Mouse (Mus musculus) CH12.LX (cell line): ENCODE results near the gene Cpsf6. TPM values are rescaled to one million over a fixed set of nuclear protein-coding genes. Genes with fewer than 3 reads are reported as not detected.

Experiments used
- DNase-seq: peaks from one replicate; pipeline ENCODE4 v3.0.0-alpha.2; 2013; ENCODE audit errors: extremely low read depth
- H3K27ac ChIP-seq: 2 replicates; pipeline ENCODE4 v1.5.1; 2012; ENCODE audit warnings: low read depth, mild to moderate bottlenecking, control low read depth, moderate library complexity; ENCODE audit not compliant: insufficient read depth
- H3K27me3 ChIP-seq: replicated peaks from 2 replicates; pipeline ENCODE3; 2012; ENCODE audit warnings: inconsistent platforms
- H3K36me3 ChIP-seq, 2 experiments: replicated peaks in 1 of 2; 2 replicates each; pipeline versions ENCODE3 to v1.6.1; 2012; ENCODE audit warnings: inconsistent platforms in 1 of 2, low read length in 1 of 2, mild to moderate bottlenecking in 1 of 2, mixed read lengths in 1 of 2, moderate library complexity in 1 of 2; ENCODE audit not compliant: control insufficient read depth in 1 of 2, insufficient read depth in 1 of 2
- H3K4me1 ChIP-seq, 2 experiments: 2 replicates each; pipeline ENCODE4 v1.6.1; 2012; ENCODE audit warnings: inconsistent platforms in 1 of 2, moderate library complexity in 1 of 2; ENCODE audit not compliant: insufficient read depth in 2 of 2, control insufficient read depth in 1 of 2
- H3K4me2 ChIP-seq: 2 replicates; pipeline ENCODE4 v1.6.1; 2012; ENCODE audit warnings: low read depth, mild to moderate bottlenecking, control low read depth; ENCODE audit not compliant: poor library complexity, insufficient read depth, severe bottlenecking
- H3K4me3 ChIP-seq, 3 experiments: fragments of 150-350 bp in 1 of 3; sonication (generic) in 1 of 3; replicated peaks in 1 of 3; 2 replicates each; pipeline versions ENCODE3 to v1.5.1; 2011 to 2012; ENCODE audit warnings: low read depth in 2 of 3, low read length in 2 of 3, mild to moderate bottlenecking in 2 of 3, moderate library complexity in 2 of 3, control low read depth in 1 of 3, improper control_type of control experiment in 1 of 3, inconsistent platforms in 1 of 3, mixed read lengths in 1 of 3; ENCODE audit not compliant: poor library complexity in 1 of 3
- H3K79me2 ChIP-seq: replicated peaks from 2 replicates; pipeline ENCODE4 v1.6.1; 2012; ENCODE audit warnings: mild to moderate bottlenecking, moderate library complexity; ENCODE audit not compliant: control insufficient read depth, poor library complexity, insufficient read depth, severe bottlenecking; ENCODE audit errors: extremely low read depth
- H3K9ac ChIP-seq: 2 replicates; pipeline ENCODE4 v1.6.1; 2012; ENCODE audit warnings: low read depth, mild to moderate bottlenecking, control low read depth, moderate library complexity; ENCODE audit not compliant: insufficient read depth
- H3K9me3 ChIP-seq: replicated peaks from 2 replicates; pipeline ENCODE3; 2012; ENCODE audit warnings: low read length, inconsistent platforms, mixed read lengths
- BHLHE40 ChIP-seq: IDR thresholded peaks from 2 replicates; pipeline ENCODE4 v1.6.1; 2011; ENCODE audit warnings: mild to moderate bottlenecking, low read depth, low read length, improper control_type of control experiment
- CTCF ChIP-seq, 2 experiments: IDR thresholded peaks in 1 of 2; conservative IDR thresholded peaks in 1 of 2; 2 replicates each; pipeline ENCODE4 v1.5.1; 2011 to 2012; ENCODE audit warnings: low read depth in 2 of 2, low read length in 2 of 2, improper control_type of control experiment in 1 of 2, inconsistent platforms in 1 of 2, mild to moderate bottlenecking in 1 of 2, moderate library complexity in 1 of 2
- ETS1 ChIP-seq: conservative IDR thresholded peaks from 2 replicates; pipeline ENCODE4 v1.6.1; 2012; ENCODE audit warnings: low read depth, mild to moderate bottlenecking, inconsistent platforms, low read length, improper control_type of control experiment, moderate library complexity
- JUND ChIP-seq: conservative IDR thresholded peaks from 2 replicates; pipeline ENCODE4 v1.6.1; 2011; ENCODE audit warnings: low read depth, low read length, improper control_type of control experiment
- KAT2A ChIP-seq: IDR thresholded peaks from 2 replicates; pipeline ENCODE4 v1.6.1; 2012; ENCODE audit warnings: low read length, improper control_type of control experiment, inconsistent platforms; ENCODE audit not compliant: insufficient replicate concordance
- MAFK ChIP-seq: IDR thresholded peaks from 2 replicates; pipeline ENCODE4 v1.6.1; 2011; ENCODE audit warnings: low read length, improper control_type of control experiment; ENCODE audit not compliant: insufficient replicate concordance
- MAZ ChIP-seq: IDR thresholded peaks from 2 replicates; pipeline ENCODE4 v1.6.1; 2012; ENCODE audit warnings: low read depth, mild to moderate bottlenecking, inconsistent platforms, low read length, improper control_type of control experiment, moderate library complexity
- MEF2A ChIP-seq: IDR thresholded peaks from 2 replicates; pipeline ENCODE4 v1.6.1; 2014; ENCODE audit warnings: low read depth, mild to moderate bottlenecking, inconsistent platforms, low read length, improper control_type of control experiment, borderline replicate concordance
- NRF1 ChIP-seq: IDR thresholded peaks from 2 replicates; pipeline ENCODE4 v1.6.1; 2014; ENCODE audit warnings: low read depth, mild to moderate bottlenecking, inconsistent platforms, low read length, improper control_type of control experiment, moderate library complexity
- RAD21 ChIP-seq: IDR thresholded peaks from 2 replicates; pipeline ENCODE4 v1.6.1; 2011; ENCODE audit warnings: low read depth, mild to moderate bottlenecking, low read length, improper control_type of control experiment, moderate library complexity
- TBP ChIP-seq: conservative IDR thresholded peaks from 2 replicates; pipeline ENCODE4 v1.6.1; 2011; ENCODE audit warnings: low read depth, low read length, improper control_type of control experiment
- TCF12 ChIP-seq: IDR thresholded peaks from 2 replicates; pipeline ENCODE4 v1.6.1; 2014; ENCODE audit warnings: low read depth, mild to moderate bottlenecking, inconsistent platforms, low read length, improper control_type of control experiment
- USF2 ChIP-seq: conservative IDR thresholded peaks from 2 replicates; pipeline ENCODE4 v1.6.1; 2011; ENCODE audit warnings: low read depth, low read length, improper control_type of control experiment
- dilution Hi-C: fragments of 300-500 bp; cut with MboI; formaldehyde crosslinking; loops from 2 replicates; pipeline ENCODE4 v1.14.3; 2020; ENCODE audit warnings: low sequenced_read_pairs; ENCODE audit not compliant: extremely low pct_unique_long_range_greater_than_20kb, extremely low pct_ligation_motif_present
- in situ Hi-C: fragments of 300-500 bp; cut with MboI; formaldehyde crosslinking; loops from 3 replicates; pipeline ENCODE4 v1.14.3; 2019; ENCODE audit warnings: low sequenced_read_pairs, low pct_ligation_motif_present, low pct_unique_long_range_greater_than_20kb, mixed read lengths
- polyA plus RNA-seq: library from polyadenylated mRNA; unstranded; fragments of >175 nt; gene quantifications from 2 replicates; pipeline ENCODE4 v1.2.1, GENCODE M21; 2012; ENCODE audit warnings: low read depth; ENCODE audit not compliant: insufficient read length
- total RNA-seq, 2 experiments: library from RNA; depleted of rRNA; stranded (reverse); fragments of 300-350 nt in 1 of 2; fragments of >200 nt in 1 of 2; gene quantifications; 2 replicates each; pipeline ENCODE4 v1.2.3; 2012 to 2014

Gene Cpsf6
- total RNA-seq (2012; rRNA removed) (87.6 and 109 TPM in 2 replicates), total RNA-seq (2014; rRNA removed) (114 and 128 TPM in 2 replicates), polyA plus RNA-seq (94.2 and 99.5 TPM in 2 replicates)

DNA sequence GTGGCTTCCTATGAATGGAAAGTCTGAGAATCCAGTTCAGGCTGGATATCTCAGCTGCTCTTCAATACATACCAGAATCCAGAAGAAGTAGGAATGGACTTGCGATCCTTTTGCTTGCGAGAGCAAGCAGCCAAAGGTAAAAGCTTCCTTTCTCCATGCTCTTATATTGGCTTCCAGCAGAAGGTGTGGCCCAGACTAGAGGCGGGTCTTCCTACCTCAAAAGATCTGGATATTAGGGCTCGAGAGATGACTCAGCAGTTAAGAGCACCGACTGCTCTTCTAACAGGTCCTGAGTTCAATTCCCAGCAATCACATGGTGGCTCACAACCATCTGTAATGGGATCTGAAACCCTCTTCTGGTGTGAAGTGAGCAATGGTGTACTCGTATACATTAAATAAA is at the start of gene Cpsf6:
TSS of gene Cpsf6 (minus strand) at position 108 of the 400 bp plus-strand sequence.
- Histone ChIP-seq H3K9me3 (no peaks in the 10 kb centered on the region), H3K27ac (no peak within 1 kb of the TSS), H3K9ac (no peak within 1 kb of the TSS), H3K4me1 (peaks cover 0 to 6% of the 10 kb centered on the region in 2 experiments; a peak in 2 of 4 replicates), H3K27me3 (no peaks in the 10 kb centered on the region), H3K36me3 (no peaks in the 10 kb centered on the region), H3K4me3 (no peak within 1 kb of the TSS), H3K79me2 (peaks cover 17% of the 10 kb centered on the region), H3K4me2 (no peak within 1 kb of the TSS)
- TF ChIP-seq RAD21 (no peak), NRF1 (no peak), ETS1 (no peak), MAZ (no peak), JUND (no peak), TCF12 (no peak), MAFK (no peak), USF2 (no peak), MEF2A (no peak), CTCF (conservative IDR thresholded peaks at IDR 0.05 in 1 of 2, IDR thresholded peaks at IDR 0.05 in 1 of 2; ENCODE audit: low read depth in 2 of 2, low read length in 2 of 2) (no peak)
- dilution Hi-C loops (no loop called here), in situ Hi-C loops (no loop called here)
- no peak for DNase-seq

GRCm38 (mm10) chr10:117426615-117426969 is 46.8 kb upstream of the Cpsf6 start:
- H3K9me3 ChIP-seq: no peaks in the 10 kb centered on the region
- no peak overlapping the region for H3K4me3 ChIP-seq
- H3K27me3 ChIP-seq: no peaks in the 10 kb centered on the region
- H3K79me2 ChIP-seq: no peaks in the 10 kb centered on the region
- TF ChIP-seq BHLHE40 (no peak), USF2 (no peak), KAT2A (no peak), TBP (no peak)
- H3K4me1 ChIP-seq: no peaks in the 10 kb centered on the region
- in situ Hi-C loops (loop anchor here (25.0 kb wide), 1 partner anchor 164 kb away; no protein-coding TSS in a partner anchor), dilution Hi-C loops (no loop called here)
- H3K9ac ChIP-seq: no peak overlapping the region
- H3K36me3 ChIP-seq: no peaks in the 10 kb centered on the region
- H3K27ac ChIP-seq: no peak overlapping the region
- H3K4me2 ChIP-seq: no peak overlapping the region
- no peak for DNase-seq
